Mouse (Mus musculus) T-helper 2 cell (primary cell): ENCODE measurements around the gene Lrrc74a.

ENCODE experiments used
- in situ Hi-C: fragments of 300-600 bp; cut with MboI, MseI; formaldehyde crosslinking; loops from one replicate; pipeline ENCODE4 v1.15.1; 2025; ENCODE audit warnings: high pct_unique_total_duplicates

Gene Lrrc74a

GRCm38 (mm10) chr12:86734319-86734810 is at the start of gene Lrrc74a:
Gene Lrrc74a, plus strand, starts transcription at chr12:86734369.
- in situ Hi-C loops, result no loop called here

DNA sequence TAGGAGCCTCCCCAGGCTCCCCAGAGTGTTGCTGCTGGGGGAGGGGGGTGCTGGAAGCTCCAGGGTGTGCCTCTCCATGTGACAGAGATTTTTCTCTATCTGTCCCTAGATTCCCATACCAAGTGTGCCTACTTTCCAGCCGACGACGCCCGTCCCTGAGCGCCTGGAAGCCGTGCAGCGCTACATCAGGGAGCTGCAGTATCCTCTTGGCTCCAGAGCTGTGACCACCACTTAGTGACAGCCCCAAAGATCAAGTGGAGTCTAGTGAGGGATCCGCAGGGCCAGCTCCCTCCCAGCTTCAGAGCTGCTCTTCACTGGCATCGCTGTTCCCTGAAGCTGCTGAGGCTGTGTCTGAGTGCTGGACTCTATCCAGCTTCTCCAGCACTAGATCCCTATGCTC is 48.9 kb upstream of the Lrrc74a start:
- in situ Hi-C loops, result no loop called here

DNA sequence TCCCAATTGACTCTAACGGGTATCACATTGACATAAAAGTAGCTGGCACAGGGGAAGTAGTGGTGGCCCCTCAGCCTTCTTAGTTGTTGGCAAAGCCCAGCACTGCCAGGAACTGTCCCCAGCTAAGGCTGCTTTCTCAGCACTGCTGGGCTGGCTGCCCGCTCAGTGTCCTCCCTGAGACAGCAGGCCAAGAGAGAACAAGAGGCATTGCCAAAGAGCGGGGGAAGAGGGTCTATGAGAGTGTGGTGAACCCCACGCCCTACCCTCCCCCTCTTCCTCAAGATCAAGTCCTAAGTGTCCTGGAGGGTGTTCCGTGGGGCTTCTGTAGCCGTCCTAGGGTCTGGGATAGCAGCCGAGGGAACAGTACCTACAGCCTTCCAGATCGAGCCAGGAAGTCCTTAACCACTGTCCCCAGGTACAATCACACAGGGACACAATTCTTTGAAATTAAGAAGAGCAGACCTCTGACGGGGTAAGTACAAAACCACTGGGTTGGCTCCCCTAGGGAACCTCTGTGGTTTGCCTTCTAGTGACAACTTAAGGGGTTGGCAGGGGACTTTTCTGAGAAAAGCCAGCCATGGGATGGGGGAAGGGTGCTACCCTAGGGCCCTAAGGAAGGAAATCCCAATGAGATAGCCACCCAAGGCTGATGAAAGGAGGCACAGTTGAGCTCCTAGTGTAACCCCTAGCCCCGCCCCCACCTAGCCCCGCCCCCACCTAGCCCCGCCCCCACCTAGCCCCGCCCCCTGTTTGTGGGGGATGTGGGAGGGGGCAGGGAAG is 47.4 kb upstream of the Lrrc74a start:
- in situ Hi-C loops, result no loop called here

DNA sequence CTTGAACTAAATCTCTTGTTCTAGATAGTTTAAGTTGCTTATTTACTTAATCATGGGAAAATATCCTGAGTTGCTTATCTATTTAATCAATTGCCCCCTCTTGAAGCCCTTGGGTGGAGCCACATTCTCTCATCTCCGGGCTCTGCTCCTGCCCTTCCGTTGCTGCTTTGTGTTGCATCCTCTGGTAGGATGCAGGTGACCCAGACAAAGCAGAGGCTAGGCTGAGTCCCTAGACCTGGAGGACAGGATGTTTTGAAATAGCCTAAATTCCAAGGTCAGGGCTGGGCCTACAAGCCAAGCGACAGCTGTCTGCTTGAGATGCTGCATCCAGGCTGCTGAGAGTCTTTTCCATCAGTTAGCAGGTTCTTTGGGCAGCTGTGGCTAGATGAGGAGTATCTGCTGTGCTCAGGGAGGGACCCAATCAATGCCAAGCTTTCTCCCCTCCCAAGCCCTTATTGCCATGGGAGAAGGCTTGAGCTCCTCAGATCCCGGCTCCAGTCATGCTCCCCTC is 46.7 kb upstream of the Lrrc74a start:
- in situ Hi-C loops, result no loop called here

- in situ Hi-C loops, result no loop called here
Measured at GRCm38 (mm10) chr12:86687971-86688573, 46.1 kb upstream of the Lrrc74a start.

- in situ Hi-C loops, result no loop called here
Measured at GRCm38 (mm10) chr12:86688917-86689316, 45.3 kb upstream of the Lrrc74a start.

GRCm38 (mm10) chr12:86690700-86691485 is 43.3 kb upstream of the Lrrc74a start:
- in situ Hi-C loops, result no loop called here

DNA sequence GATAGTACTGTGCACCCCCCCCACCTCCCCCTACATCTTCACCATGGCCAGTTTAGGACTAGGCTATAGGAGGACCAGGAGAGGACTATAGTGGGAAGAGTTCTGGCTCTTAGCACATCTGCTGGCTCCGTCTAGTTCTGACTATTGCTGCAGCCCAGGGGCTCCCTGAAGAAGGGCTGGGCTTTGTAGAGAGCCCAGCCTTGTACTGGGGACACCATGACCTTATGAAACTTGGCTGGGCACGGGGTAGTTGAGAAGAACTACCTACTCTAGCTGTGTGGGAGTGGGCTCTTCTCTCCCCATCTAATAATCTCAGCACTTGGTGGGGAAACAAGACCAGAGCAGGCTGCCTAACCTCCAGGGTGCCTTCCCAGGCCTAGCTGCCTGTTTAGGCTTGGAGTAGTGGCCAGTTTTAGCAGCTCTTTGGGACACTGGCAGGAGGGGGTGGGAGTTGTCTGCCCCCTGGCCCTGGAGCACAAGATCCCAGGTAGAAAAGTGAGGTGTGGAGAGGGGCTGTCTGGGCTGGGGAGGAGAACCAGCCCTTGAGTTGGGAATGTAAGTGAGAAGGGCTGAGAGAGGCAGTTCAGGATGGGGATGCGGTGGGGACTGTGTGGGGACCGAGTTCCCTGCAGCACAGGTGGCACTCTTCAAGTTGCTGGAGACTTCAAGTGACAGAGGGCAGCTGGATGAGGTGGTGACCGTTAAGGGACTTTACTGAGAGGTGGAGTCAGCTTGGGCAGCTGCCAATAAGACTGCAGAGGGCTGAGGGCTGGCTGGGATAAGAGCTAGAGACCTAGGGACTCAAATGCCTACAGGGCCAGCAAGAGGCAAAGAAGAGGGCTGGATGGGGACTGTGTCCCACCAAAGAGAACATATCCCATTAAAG is 41.5 kb upstream of the Lrrc74a start:
- in situ Hi-C loops, result no loop called here

DNA sequence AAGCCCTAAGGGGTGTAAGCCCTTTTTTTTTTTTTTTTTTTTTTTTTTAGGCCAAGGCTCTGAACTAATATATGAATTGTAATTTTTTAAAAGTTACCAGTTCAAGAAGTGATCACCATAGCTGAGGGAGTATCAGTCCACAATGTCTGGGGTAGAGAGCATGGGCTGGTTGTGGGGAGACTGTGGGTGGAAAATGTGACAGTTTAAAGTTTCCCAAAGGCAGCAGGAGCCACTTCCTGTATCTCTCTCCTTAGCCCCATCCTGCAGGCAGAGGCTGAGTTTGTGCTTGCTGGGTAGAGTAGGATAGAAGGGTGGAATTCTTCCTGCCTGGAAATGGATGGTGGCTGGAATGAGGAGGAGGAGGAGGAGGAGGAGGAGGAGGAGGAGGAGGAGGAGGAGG is 40.8 kb upstream of the Lrrc74a start:
- in situ Hi-C loops, result no loop called here

GRCm38 (mm10) chr12:86694441-86694840 is 39.7 kb upstream of the Lrrc74a start:
- in situ Hi-C loops, result no loop called here

DNA sequence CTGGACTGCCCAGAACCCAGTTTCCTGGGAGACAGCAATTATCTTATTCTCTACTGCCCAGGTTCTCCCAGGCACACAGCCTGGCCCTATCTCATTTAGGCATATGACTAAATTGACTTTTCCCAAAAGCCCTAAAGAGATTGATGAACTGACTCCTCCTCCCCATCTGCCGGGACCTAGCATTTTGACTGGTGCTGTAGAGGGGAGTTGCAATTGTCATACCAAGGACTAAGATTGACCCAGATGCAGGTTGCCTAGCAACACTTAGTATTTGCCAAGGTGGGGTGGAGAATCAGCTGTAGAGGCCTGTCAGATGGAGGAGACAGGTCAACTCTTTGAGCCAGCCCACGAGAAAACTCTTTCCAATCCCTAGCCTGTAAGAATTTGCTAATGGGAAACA is 36.2 kb upstream of the Lrrc74a start:
- in situ Hi-C loops, result no loop called here

DNA sequence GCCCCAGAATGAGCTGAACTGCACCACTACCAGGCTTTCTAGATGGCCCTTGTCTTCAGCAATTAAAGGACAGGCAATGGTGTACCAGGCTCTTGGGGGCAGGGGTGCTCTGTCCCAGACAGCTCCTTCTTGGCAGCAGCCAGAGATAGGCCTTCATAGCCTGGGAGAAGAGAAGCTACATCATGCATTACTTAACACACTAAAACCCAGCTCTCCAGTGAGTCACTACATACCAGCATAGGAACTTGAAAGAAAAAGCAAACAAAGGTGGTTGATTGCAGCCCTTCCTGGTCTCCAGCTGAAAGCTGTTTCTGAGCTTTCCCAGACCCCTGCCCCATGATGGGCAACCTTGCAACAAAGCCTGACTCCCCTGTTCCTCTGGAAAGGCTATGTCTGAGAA is 35.6 kb upstream of the Lrrc74a start:
- in situ Hi-C loops, result no loop called here

DNA sequence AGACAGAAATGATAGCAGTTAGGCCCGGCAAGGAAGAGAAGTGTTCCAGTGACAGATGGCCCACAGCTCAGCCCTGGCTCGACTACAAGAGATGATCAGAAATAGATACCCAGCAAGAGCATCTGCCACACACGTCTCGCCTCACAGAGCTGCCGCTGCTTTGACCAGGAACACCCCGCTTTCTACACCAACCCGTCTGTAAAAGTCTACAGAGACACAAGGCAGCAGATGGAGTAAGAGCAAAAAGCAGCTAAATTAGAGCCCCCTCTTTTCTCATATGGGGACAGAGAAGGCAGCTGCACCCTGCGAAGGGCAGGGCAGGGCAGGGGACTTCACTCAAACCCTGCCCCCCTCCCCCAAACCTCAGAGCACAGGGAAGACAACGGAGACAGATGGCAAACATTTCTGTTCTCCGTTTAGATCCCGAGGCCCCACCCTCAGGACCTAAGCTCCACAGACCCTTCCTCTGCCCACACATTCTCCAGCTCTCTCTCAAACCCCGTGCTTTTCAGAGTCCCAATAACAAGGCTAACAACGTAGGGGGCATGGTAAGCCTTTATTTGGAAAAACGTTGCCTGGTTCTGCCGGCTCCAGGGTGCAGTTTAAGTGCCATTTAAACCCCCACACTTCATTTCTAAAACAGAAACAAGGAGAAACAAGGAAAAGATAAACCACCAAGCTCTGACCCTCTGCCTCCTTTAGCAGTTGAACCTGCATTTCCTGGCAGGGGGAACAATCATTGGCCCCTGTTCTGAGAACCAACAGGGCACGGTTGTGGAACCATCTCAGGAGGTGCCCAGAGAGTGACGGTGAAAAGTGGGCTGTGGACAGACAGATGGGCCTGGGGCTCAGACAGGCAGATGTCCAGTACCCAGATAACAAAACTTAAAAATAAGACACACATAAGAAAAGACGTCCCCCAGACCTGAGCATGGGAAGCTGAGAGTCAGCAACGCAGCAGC is 33.9 kb upstream of the Lrrc74a start:
- in situ Hi-C loops, result no loop called here

DNA sequence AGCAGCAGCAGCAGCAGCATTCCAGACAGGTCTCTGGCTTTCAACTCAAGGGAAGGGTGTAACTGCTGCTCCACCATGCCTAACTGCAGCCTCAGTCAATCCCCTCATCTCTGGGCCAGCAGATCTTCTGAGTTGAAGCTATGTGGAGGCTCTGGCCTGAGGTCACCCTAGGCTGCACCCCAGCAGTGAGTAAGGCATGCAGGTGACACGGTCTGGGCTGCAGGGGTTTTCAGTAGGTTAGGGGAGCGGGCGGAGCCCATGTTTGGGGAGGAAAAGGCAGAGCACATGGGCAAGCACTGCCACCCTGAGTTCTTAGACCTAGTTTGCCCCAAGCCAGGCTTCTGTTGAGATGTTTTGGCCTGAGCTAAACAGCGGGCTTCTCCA is 33.2 kb upstream of the Lrrc74a start:
- in situ Hi-C loops, result no loop called here

- in situ Hi-C loops, result no loop called here
Measured at GRCm38 (mm10) chr12:86701491-86701890, 32.7 kb upstream of the Lrrc74a start.

DNA sequence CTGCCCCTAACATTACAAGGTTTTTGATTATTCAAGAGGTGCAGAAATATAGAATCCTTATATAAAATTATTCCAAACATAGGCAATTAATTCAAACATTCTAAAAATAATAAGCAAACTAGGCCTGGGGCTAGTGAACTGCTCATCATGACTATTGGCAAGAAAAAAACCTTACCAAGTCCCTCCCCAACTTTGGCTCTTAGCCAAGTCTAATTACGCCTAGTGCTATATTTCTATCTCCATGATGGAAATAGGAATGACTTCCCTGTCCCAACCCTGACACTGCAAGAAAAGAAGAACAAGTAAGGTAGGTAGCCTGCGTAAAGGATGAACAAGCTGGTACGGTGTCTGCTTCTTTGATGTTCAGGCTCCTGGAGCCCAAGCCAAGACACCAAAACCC is 31.5 kb upstream of the Lrrc74a start:
- in situ Hi-C loops, result no loop called here

- in situ Hi-C loops, result no loop called here
Measured at GRCm38 (mm10) chr12:86705843-86706242, 28.3 kb upstream of the Lrrc74a start.

DNA sequence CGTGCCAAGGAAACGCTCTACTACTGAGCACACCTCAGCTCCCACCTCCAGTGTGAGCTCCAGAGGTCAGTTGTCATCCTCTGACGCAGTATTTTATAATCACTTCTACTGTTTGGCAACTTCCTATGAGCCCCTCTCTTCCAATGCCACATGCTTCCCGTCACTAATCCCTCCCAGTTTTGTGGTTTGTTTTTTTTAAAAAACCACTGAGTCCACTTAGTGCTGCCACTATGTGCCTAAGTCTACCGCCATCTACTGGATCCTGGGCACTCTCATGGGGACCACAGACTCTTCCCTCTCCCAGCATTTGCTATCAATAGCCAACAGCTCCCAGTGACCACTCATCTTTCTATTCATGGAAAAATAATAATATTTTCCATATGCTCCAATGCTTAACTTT is 20.1 kb upstream of the Lrrc74a start:
- in situ Hi-C loops, result no loop called here

- in situ Hi-C loops, result loop anchor here (5.0 kb wide), 1 partner anchor 98 kb away; no protein-coding TSS in a partner anchor
Measured at GRCm38 (mm10) chr12:86715401-86715800, 18.8 kb upstream of the Lrrc74a start.

DNA sequence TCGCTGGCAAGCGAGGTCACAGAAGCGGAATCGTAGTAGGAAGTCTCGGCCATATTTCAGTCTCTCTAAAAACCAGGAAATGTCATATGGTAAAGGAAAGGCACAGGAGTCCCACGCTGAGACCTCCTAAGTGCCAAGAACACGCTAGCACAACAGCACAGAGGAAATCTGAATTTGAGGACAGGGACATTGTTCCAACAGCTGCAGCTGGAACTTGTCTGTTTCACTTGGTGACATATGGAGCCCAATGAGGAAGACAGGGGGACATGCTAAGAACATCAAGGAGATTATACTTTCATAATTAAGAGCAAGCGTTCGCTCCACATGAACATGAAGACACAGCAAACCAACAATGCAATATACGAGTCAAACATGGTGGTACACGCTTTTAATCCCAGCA is 17.2 kb upstream of the Lrrc74a start:
- in situ Hi-C loops, result loop anchor here (5.0 kb wide), 1 partner anchor 100 kb away; no protein-coding TSS in a partner anchor
